14 mouse cellular contexts compared by ENCODE assay signal in genomic region chr19:54585326-54585725, GRCm38 (mm10).
"Had no signal": no experiment of that assay in that cellular context is flagged by ENCODE, and none has a peak within 500 bp of the region (broad histone marks: within the 10 kb centered on the region; RNA-seq: fewer than 3 reads in every experiment).

No protein-coding gene starts in this region.

- H3K4me2 ChIP-seq: lung, embryonic 14.5 days; midbrain, embryonic 11.5 days; midbrain, embryonic 13.5 days; midbrain, embryonic 15.5 days; neural tube, embryonic 12.5 days; stomach, embryonic 15.5 days had no signal

- H3K4me3 ChIP-seq: midbrain, embryonic 13.5 days; midbrain, embryonic 15.5 days; neural tube, embryonic 12.5 days; stomach, embryonic 15.5 days had no signal

- H3K4me1 ChIP-seq: midbrain, embryonic 15.5 days; neural tube, embryonic 12.5 days; stomach, embryonic 15.5 days had no signal

- H3K9me3 ChIP-seq: midbrain, embryonic 13.5 days; midbrain, embryonic 15.5 days; neural tube, embryonic 12.5 days; stomach, embryonic 15.5 days had no signal

- H3K9ac ChIP-seq: liver, embryonic 14.5 days; lung, embryonic 14.5 days; midbrain, embryonic 13.5 days; midbrain, embryonic 15.5 days; neural tube, embryonic 12.5 days; stomach, embryonic 15.5 days had no signal

- H3K27ac ChIP-seq: liver, embryonic 14.5 days; midbrain, embryonic 13.5 days; midbrain, embryonic 15.5 days; neural tube, embryonic 12.5 days; stomach, embryonic 15.5 days had no signal

- H3K36me3 ChIP-seq: midbrain, embryonic 13.5 days; midbrain, embryonic 15.5 days; neural tube, embryonic 12.5 days; stomach, embryonic 15.5 days had no signal

- DNase-seq: lung, adult 18-20 months; lung, embryonic 14.5 days; lung, postnatal 10 days; lung, postnatal 4 days; right cerebral cortex, postnatal 14 days; thymus, adult 2 months; thymus, postnatal 25 days; thymus, postnatal 4 days had no signal

- H3K27me3 ChIP-seq: midbrain, embryonic 13.5 days; midbrain, embryonic 15.5 days; neural tube, embryonic 12.5 days; stomach, embryonic 15.5 days had no signal
